Mouse (Mus musculus) layer of hippocampus, adult 2 months (tissue): ENCODE measurements around the gene Ap3m1. TPM values are rescaled to one million over a fixed set of nuclear protein-coding genes. Genes with fewer than 3 reads are reported as not detected.
A peak's percentile ranks its signal among the peaks of the same experiment; 100 is the strongest.
"Not testable (repeated sequence)": the region's sequence is repeated elsewhere in the genome, so short reads cannot be mapped to it uniquely, and the experiment has no call there.

Experiments
- DNase-seq, 2 experiments: peaks; one replicate each; pipeline ENCODE4 v3.0.0; 2022; ENCODE audit warnings: low spot score in 2 of 2
- H3K27ac ChIP-seq: fragments of 200-600 bp; 2 replicates; pipeline ENCODE4 v1.8.1; 2022
- H3K4me3 ChIP-seq: fragments of 200-600 bp; 2 replicates; pipeline ENCODE4 v1.8.1; 2022; ENCODE audit warnings: mild to moderate bottlenecking
- CTCF ChIP-seq: fragments of 200-600 bp; conservative IDR thresholded peaks from 2 replicates; pipeline ENCODE4 v1.8.1; 2022; ENCODE audit warnings: antibody characterized with exemption, mild to moderate bottlenecking, moderate library complexity
- long read RNA-seq, 2 experiments: library from polyadenylated mRNA; stranded (forward); transcript quantifications; one replicate each; pipeline ENCODE4 v2.0.0; 2021; ENCODE audit warnings: borderline mapping rate in 2 of 2
- total RNA-seq, 2 experiments: library from RNA; stranded (reverse); gene quantifications; 2 replicates each; pipeline ENCODE4 v1.2.3; 2021

Gene Ap3m1
- total RNA-seq: 10 to 100 TPM; 67.0 to 70.9 TPM
- long read RNA-seq, experiment 1, full-length matches to known transcripts: 15 of 20 reads
- long read RNA-seq, experiment 1, partial matches to known transcripts: 2 of 20 reads
- long read RNA-seq, experiment 1, other reads (novel, unspliced or antisense): 3 of 20 reads
- long read RNA-seq, experiment 2, full-length matches to known transcripts: 21 of 42 reads
- long read RNA-seq, experiment 2, partial matches to known transcripts: 3 of 42 reads
- long read RNA-seq, experiment 2, other reads (novel, unspliced or antisense): 18 of 42 reads

DNA sequence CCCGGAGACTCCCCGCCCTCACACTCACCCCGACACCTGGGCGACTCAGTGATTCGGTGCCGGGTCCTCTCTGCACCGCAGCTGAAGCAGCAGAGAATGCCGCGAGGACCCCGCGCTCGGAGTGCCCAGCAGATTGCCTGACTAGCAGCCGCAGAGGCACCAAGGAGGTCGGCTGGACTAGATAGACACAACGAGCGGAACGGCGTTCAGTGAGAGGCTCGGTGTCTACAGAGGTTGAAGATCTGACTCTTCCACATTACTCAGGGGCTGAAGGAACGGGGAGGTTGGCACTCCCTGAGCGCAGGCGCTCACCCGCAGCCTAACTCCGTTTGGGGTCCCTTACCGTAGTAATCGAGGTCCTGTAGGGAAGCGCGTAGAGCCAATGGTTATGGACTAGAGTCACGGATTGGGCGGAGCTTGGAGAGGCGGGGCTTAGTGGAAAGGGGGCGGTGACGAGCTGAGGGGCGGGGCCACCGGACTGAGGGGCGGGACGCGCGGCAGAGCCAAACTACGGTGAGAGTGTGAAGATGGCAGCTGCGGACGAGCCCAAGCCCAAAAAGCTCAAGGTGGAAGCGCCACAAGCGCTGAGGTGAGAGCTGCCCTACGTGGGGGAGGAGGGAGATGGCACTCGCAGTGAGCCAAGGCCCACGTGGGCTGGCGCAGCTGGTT is at the start of gene Ap3m1, which contains the start of gene Adk:
Gene Ap3m1, minus strand, starts transcription at position 397 of the 669 bp plus-strand sequence.
Gene Adk, plus strand, starts transcription at position 463 of the 669 bp plus-strand sequence.
- no peak for TF ChIP-seq CTCF
- Histone ChIP-seq H3K4me3 (peak within 1 kb of the TSS; percentile 100), H3K27ac (peak within 1 kb of the TSS; percentile 98)
- DNase-seq: peak; percentile 93 to 94

- DNase-seq: no peak
These were observed 49.3 kb upstream of the Ap3m1 start for GRCm38 (mm10) chr14:21101562-21101961.

GRCm38 (mm10) chr14:21100876-21101275 is 48.6 kb upstream of the Ap3m1 start:
- no peak for TF ChIP-seq CTCF
- Histone ChIP-seq H3K27ac (peak overlapping the region; percentile 51), H3K4me3 (no peak overlapping the region)
- no peak for DNase-seq

More at GRCm38 (mm10) chr14:21101562-21101961, 49.3 kb upstream of the Ap3m1 start:
- H3K4me3 ChIP-seq: no peak overlapping the region
- H3K27ac ChIP-seq: peak overlapping the region; percentile 72
- no peak for TF ChIP-seq CTCF

- Histone ChIP-seq H3K27ac (peak overlapping the region; percentile 40; the same call in 1 of the 2 replicates), H3K4me3 (no peak overlapping the region)
- no peak for TF ChIP-seq CTCF
- peak in 1 of 2 experiments; percentile 67 for DNase-seq
These were observed 47.1 kb upstream of the Ap3m1 start for GRCm38 (mm10) chr14:21099371-21099770.

DNA sequence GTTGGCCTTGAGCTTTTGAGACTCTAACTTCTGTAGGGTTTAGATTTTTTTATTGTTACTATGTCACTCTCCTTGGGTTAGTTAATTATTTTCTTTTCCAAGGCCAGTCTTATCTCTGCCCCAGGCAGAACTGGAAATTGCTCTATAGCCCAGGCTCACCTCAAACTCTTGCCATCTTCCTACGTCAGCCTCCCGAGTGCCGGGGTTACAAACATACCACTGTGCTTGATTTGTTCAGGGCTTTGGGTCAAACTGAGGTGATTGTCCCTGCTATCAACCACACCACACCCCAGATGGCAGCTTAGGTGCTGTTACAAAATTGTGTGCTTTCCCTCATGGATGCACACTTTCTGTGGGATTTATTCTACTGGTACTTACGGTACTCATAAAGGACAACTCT is 44.4 kb upstream of the Ap3m1 start:
- Histone ChIP-seq H3K4me3 (no peak overlapping the region), H3K27ac (no peak overlapping the region)
- DNase-seq: no peak
- TF ChIP-seq CTCF: no peak

GRCm38 (mm10) chr14:21096279-21096678 is 44.0 kb upstream of the Ap3m1 start:
- no peak for TF ChIP-seq CTCF
- DNase-seq: no peak
- Histone ChIP-seq H3K27ac (no peak overlapping the region), H3K4me3 (no peak overlapping the region)

DNA sequence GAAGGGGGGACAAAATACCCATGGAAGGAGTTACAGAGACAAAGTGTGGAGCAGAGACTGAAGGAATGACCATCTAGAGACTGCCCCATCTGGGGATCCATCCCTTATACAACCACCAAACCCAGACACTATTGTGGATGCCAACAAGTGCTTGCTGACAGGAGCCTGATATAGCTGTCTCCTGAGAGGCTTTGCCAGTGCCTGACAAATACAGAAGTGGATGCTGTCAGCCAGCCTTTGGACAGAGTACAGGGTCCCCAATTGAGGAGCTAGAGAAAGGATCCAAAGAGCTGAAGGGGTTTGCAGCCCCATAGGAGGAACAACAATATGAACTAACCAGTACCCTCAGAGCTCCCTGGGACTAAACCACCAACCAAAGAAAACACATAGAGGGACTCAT is 41.9 kb upstream of the Ap3m1 start:
- not testable (repeated sequence) for DNase-seq, H3K4me3 ChIP-seq, H3K27ac ChIP-seq

- no peak for DNase-seq
- H3K27ac ChIP-seq: no peak overlapping the region
- no peak for TF ChIP-seq CTCF
- no peak overlapping the region for H3K4me3 ChIP-seq
These were observed 38.7 kb upstream of the Ap3m1 start for GRCm38 (mm10) chr14:21090930-21091486.

DNA sequence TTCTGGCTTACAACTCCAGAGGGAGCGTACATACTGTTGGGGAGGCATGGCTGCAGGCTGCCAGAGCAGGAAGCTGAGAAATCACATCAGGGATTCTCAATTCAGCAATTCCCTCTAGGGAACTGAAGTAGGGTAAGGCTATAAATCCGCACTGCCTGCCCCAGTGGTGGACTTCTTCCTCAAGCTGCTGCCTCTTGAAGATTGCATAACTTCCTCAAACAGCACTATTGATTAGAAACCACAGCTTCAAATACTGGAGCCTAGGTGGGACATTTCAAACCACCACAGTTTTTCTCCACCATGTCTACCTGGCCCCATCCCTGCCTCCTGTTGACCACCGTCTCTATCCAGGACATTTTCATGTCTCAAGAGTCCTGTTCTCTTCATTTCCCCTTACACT is 38.1 kb upstream of the Ap3m1 start:
- Histone ChIP-seq H3K27ac (no peak overlapping the region), H3K4me3 (no peak overlapping the region)
- TF ChIP-seq CTCF: no peak
- no peak for DNase-seq

DNA sequence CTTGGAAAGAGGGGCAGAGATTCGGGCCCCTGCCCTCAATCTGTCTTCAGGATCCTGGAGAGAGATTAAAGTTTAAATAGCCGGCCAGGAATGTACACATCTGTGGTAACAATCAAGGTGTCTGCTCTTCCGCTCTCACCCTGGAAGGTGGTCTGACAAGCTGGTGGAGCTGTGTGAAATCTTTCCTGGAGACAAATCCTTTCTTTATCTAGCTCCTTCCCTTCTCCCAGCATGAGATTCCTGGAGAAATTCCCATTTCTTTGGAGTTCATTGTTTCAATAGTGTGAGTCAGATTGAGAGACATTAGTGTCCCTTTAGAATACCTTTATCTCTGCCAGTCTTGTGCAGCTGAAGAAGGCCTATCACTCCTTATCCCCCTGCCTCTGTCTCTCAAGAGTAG is 36.4 kb upstream of the Ap3m1 start:
- no peak for DNase-seq
- no peak overlapping the region for H3K4me3 ChIP-seq
- no peak overlapping the region for H3K27ac ChIP-seq
- no peak for TF ChIP-seq CTCF

- DNase-seq: no peak
- TF ChIP-seq CTCF: no peak
- Histone ChIP-seq H3K4me3 (no peak overlapping the region), H3K27ac (peak overlapping the region; percentile 52; the same call in 1 of the 2 replicates)
These were observed 35.2 kb upstream of the Ap3m1 start for GRCm38 (mm10) chr14:21087390-21088060.

GRCm38 (mm10) chr14:21086827-21087351 is 34.6 kb upstream of the Ap3m1 start:
- TF ChIP-seq CTCF: no peak
- Histone ChIP-seq H3K27ac (peak overlapping the region; percentile 52; the same call in 1 of the 2 replicates), H3K4me3 (no peak overlapping the region)
- no peak for DNase-seq

- Histone ChIP-seq H3K27ac (0 out of 2 replicates have a peak overlapping the region, but pooled peaks have one; percentile 52), H3K4me3 (no peak overlapping the region)
- no peak for TF ChIP-seq CTCF
- DNase-seq: no peak
These were observed 33.8 kb upstream of the Ap3m1 start for GRCm38 (mm10) chr14:21086106-21086505.
